Mouse (Mus musculus) ES-CJ7 (cell line): ENCODE data around the gene Dock4.
"Not testable (repeated sequence)": the region's sequence is repeated elsewhere in the genome, so short reads cannot be mapped to it uniquely, and the experiment has no call there.

Source experiments
- DNase-seq: peaks from one replicate; pipeline ENCODE4 v3.0.0; 2011; ENCODE audit warnings: low read depth, low spot score

Gene Dock4

GRCm38 (mm10) chr12:40872716-40873115 lies 427.0 kb downstream of the Dock4 start:
- DNase-seq, result no peak

GRCm38 (mm10) chr12:40873267-40873666 lies 427.5 kb downstream of the Dock4 start:
- DNase-seq, result not testable (repeated sequence)

- DNase-seq, result no peak
These were observed 439.2 kb downstream of the Dock4 start for GRCm38 (mm10) chr12:40884976-40885375.

- no peak for DNase-seq
These were observed 439.6 kb downstream of the Dock4 start for GRCm38 (mm10) chr12:40885377-40885776.

GRCm38 (mm10) chr12:40887496-40887895 lies 441.7 kb downstream of the Dock4 start:
- DNase-seq, result peak; percentile 73

- DNase-seq, result peak; percentile 65
These were observed 442.6 kb downstream of the Dock4 start for GRCm38 (mm10) chr12:40888261-40888791.

- peak; percentile 25 for DNase-seq
These were observed 443.1 kb downstream of the Dock4 start for GRCm38 (mm10) chr12:40888829-40889228.

GRCm38 (mm10) chr12:40889534-40889933 lies 443.8 kb downstream of the Dock4 start:
- DNase-seq, result no peak

- no peak for DNase-seq
These were observed 445.4 kb downstream of the Dock4 start for GRCm38 (mm10) chr12:40891168-40891567.

GRCm38 (mm10) chr12:40893741-40894140 lies 448.0 kb downstream of the Dock4 start:
- DNase-seq, result peak; percentile 48

- DNase-seq, result no peak
These were observed 448.9 kb downstream of the Dock4 start for GRCm38 (mm10) chr12:40894695-40895094.
